Mouse (Mus musculus): Measurements from ENCODE around the gene Klk1b4. TPM values are rescaled to one million over a fixed set of nuclear protein-coding genes. Genes with fewer than 3 reads are reported as not detected.
"Not testable (repeated sequence)": the region's sequence is repeated elsewhere in the genome, so short reads cannot be mapped to it uniquely, and the experiment has no call there.

Gene Klk1b4
- polyA plus RNA-seq, 1 experiment from 2014 or later = not detected

DNA sequence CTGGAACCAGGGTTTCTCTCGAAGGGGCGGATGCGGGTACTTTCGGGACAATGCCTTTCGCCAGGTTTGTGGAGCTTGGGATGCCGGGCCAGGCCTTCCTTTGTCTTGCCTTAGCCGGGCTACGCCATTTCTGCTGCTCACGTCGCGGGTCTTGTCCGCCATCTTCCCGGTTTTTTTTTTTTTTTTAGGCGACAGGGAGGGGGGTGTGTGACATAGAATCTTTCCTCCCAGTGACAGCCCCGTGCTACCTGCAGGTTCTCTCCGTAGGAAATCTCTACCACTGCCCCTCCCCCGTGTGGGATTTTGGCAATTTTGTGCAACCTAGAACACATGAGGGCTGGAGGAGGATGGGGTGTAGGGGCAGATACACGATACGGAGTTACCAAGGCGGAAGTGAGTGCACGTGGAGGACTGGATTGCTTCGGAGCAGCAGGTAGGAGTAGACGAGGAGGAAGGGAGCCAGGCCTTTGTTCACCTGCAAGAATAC lies 39.8 kb downstream of the Klk1b4 start:
- ATAC-seq (ENCODE audit: low FRiP score, low TSS enrichment) (peak; percentile 48), DNase-seq (ENCODE audit: low spot score) (peak; percentile 71)
- Histone ChIP-seq H3K9me3 (ENCODE audit: control insufficient read depth, low read length) (no peaks in the 10 kb centered on the region), H3K36me3 (ENCODE audit: control insufficient read depth, insufficient read depth, low read length) (no peaks in the 10 kb centered on the region; the same call in 1 of the 2 replicates), H3K4me2 (replicated peaks; ENCODE audit: low read depth) (peak overlapping the region; percentile 70), H3K27ac (replicated peaks) (peak overlapping the region; percentile 95), H3K9ac (ENCODE audit: low read length) (peak overlapping the region; percentile 92), H3K4me3 (ENCODE audit: low read depth, low read length) (peak overlapping the region; percentile 75), H3K4me1 (replicated peaks; ENCODE audit: control insufficient read depth, insufficient read depth) (no peaks in the 10 kb centered on the region; the same call in 1 of the 2 replicates), H3K27me3 (ENCODE audit: control insufficient read depth, insufficient read depth, low read length) (no peaks in the 10 kb centered on the region)
- WGBS = under 1% methylated on average over 23 of the region's 23 CpGs
- TF ChIP-seq CTCF (IDR thresholded peaks at IDR 0.05; ENCODE audit: low read depth) = no peak
- peak; percentile 7 for TF ChIP-seq EP300 (optimal IDR thresholded peaks at IDR 0.05)

GRCm38 (mm10) chr7:44247971-44248370 lies 40.7 kb downstream of the Klk1b4 start:
- H3K9ac ChIP-seq (ENCODE audit: low read length) = no peak overlapping the region
- no peaks in the 10 kb centered on the region for H3K27me3 ChIP-seq (ENCODE audit: control insufficient read depth, insufficient read depth, low read length)
- H3K4me3 ChIP-seq (ENCODE audit: low read depth, low read length) = no peak overlapping the region

GRCm38 (mm10) chr7:44249248-44249647 lies 42.0 kb downstream of the Klk1b4 start:
- Histone ChIP-seq H3K4me2 (replicated peaks; ENCODE audit: low read depth) (no peak overlapping the region), H3K9me3 (ENCODE audit: control insufficient read depth, low read length) (no peaks in the 10 kb centered on the region), H3K27me3 (ENCODE audit: control insufficient read depth, insufficient read depth, low read length) (no peaks in the 10 kb centered on the region), H3K27ac (replicated peaks) (no peak overlapping the region), H3K36me3 (ENCODE audit: control insufficient read depth, insufficient read depth, low read length) (no peaks in the 10 kb centered on the region; the same call in 1 of the 2 replicates), H3K9ac (ENCODE audit: low read length) (no peak overlapping the region), H3K4me3 (ENCODE audit: low read depth, low read length) (no peak overlapping the region), H3K4me1 (replicated peaks; ENCODE audit: control insufficient read depth, insufficient read depth) (no peaks in the 10 kb centered on the region; the same call in 1 of the 2 replicates)
- TF ChIP-seq EP300 (optimal IDR thresholded peaks at IDR 0.05) = no peak
- TF ChIP-seq CTCF (IDR thresholded peaks at IDR 0.05; ENCODE audit: low read depth) = no peak
- no peak for ATAC-seq (ENCODE audit: low FRiP score, low TSS enrichment)
- no peak for DNase-seq (ENCODE audit: low spot score)
- 86% methylated on average over 4 of the region's 4 CpGs for WGBS

More at GRCm38 (mm10) chr7:44247971-44248370, 40.7 kb downstream of the Klk1b4 start:
- peak overlapping the region; percentile 70 for H3K4me2 ChIP-seq (replicated peaks; ENCODE audit: low read depth)
- DNase-seq (ENCODE audit: low spot score) (no peak), ATAC-seq (ENCODE audit: low FRiP score, low TSS enrichment) (no peak)
- TF ChIP-seq CTCF (IDR thresholded peaks at IDR 0.05; ENCODE audit: low read depth) = no peak
- TF ChIP-seq EP300 (optimal IDR thresholded peaks at IDR 0.05) = no peak
- H3K9me3 ChIP-seq (ENCODE audit: control insufficient read depth, low read length) = no peaks in the 10 kb centered on the region
- no peak overlapping the region for H3K27ac ChIP-seq (replicated peaks)
- H3K4me1 ChIP-seq (replicated peaks; ENCODE audit: control insufficient read depth, insufficient read depth) = no peaks in the 10 kb centered on the region; the same call in 1 of the 2 replicates
- no peaks in the 10 kb centered on the region; the same call in 1 of the 2 replicates for H3K36me3 ChIP-seq (ENCODE audit: control insufficient read depth, insufficient read depth, low read length)
- 66% methylated on average over 2 of the region's 2 CpGs for WGBS

DNA sequence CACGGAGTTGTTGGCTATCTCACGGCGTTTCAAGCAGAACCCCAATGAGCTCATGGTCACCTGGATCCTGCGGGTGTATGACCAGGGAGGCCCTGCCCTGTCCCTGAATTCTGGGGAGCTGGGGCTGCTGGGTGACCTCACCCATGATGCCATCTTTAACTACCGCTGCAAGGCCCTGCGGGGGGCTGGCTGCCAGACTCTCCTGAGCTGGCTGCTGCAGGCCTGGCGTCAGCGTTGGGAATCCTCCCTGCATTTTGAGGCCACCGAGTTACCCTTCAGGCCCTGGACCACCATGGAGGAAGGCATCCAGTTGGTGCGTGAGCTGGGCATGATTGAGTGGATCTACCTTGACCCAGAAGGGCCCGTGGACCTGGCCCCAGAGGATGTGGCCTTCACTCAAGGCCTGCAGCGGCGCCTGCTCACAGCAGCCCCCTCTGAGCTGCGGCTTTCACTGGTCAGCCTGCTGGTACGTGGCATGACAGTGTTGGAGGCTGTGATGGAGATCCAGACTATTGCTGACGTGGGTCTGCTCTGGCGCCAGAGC lies 43.6 kb downstream of the Klk1b4 start:
- H3K36me3 ChIP-seq (ENCODE audit: control insufficient read depth, insufficient read depth, low read length); ATAC-seq (ENCODE audit: low FRiP score, low TSS enrichment); H3K9me3 ChIP-seq (ENCODE audit: control insufficient read depth, low read length); H3K27ac ChIP-seq (replicated peaks); H3K27me3 ChIP-seq (ENCODE audit: control insufficient read depth, insufficient read depth, low read length); H3K4me2 ChIP-seq (replicated peaks; ENCODE audit: low read depth); H3K4me1 ChIP-seq (replicated peaks; ENCODE audit: control insufficient read depth, insufficient read depth); H3K9ac ChIP-seq (ENCODE audit: low read length); DNase-seq (ENCODE audit: low spot score); H3K4me3 ChIP-seq (ENCODE audit: low read depth, low read length): not testable (repeated sequence)
- 88% methylated on average over 17 of the region's 17 CpGs for WGBS

- WGBS = 60% methylated on average over 15 of the region's 15 CpGs
- ATAC-seq (ENCODE audit: low FRiP score, low TSS enrichment) (no peak), DNase-seq (ENCODE audit: low spot score) (no peak)
- Histone ChIP-seq H3K4me1 (replicated peaks; ENCODE audit: control insufficient read depth, insufficient read depth) (no peaks in the 10 kb centered on the region), H3K36me3 (ENCODE audit: control insufficient read depth, insufficient read depth, low read length) (no peaks in the 10 kb centered on the region; the same call in 1 of the 2 replicates), H3K4me3 (ENCODE audit: low read depth, low read length) (no peak overlapping the region), H3K27ac (replicated peaks) (no peak overlapping the region), H3K9me3 (ENCODE audit: control insufficient read depth, low read length) (no peaks in the 10 kb centered on the region), H3K4me2 (replicated peaks; ENCODE audit: low read depth) (no peak overlapping the region), H3K9ac (ENCODE audit: low read length) (0 out of 2 replicates have a peak overlapping the region, but pooled peaks have one; percentile 23), H3K27me3 (ENCODE audit: control insufficient read depth, insufficient read depth, low read length) (no peaks in the 10 kb centered on the region; the same call in 1 of the 2 replicates)
- peak; percentile 22; the same call in 1 of the 2 replicates for TF ChIP-seq CTCF (IDR thresholded peaks at IDR 0.05; ENCODE audit: low read depth)
- TF ChIP-seq EP300 (optimal IDR thresholded peaks at IDR 0.05) = no peak
These were observed 45.9 kb downstream of the Klk1b4 start for GRCm38 (mm10) chr7:44253023-44253616.

DNA sequence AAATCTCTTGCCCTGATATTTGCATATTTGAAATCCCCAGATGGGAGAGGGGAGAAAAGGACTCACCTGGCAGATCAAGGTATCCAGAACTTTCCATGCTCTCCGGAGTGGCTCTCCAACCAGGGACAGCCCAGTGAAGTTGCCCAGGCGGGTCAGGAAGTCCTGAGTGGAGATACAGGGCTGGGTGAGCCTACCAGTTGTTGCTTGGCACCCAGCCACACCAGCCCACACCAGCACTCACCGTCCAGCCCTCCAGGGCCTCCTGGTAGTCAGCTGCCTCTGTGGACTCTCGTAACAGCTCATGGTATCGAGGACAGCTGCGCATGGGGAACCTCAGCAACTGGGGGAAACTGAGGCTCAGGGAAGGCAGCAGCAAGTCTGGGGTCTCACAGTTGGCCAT lies 47.7 kb downstream of the Klk1b4 start:
- Histone ChIP-seq H3K27me3 (ENCODE audit: control insufficient read depth, insufficient read depth, low read length) (no peaks in the 10 kb centered on the region; the same call in 1 of the 2 replicates), H3K36me3 (ENCODE audit: control insufficient read depth, insufficient read depth, low read length) (no peaks in the 10 kb centered on the region; the same call in 1 of the 2 replicates), H3K4me2 (replicated peaks; ENCODE audit: low read depth) (no peak overlapping the region), H3K9me3 (ENCODE audit: control insufficient read depth, low read length) (no peaks in the 10 kb centered on the region), H3K4me1 (replicated peaks; ENCODE audit: control insufficient read depth, insufficient read depth) (no peaks in the 10 kb centered on the region), H3K9ac (ENCODE audit: low read length) (no peak overlapping the region), H3K4me3 (ENCODE audit: low read depth, low read length) (no peak overlapping the region), H3K27ac (replicated peaks) (no peak overlapping the region)
- no peak for TF ChIP-seq CTCF (IDR thresholded peaks at IDR 0.05; ENCODE audit: low read depth)
- no peak for TF ChIP-seq EP300 (optimal IDR thresholded peaks at IDR 0.05)
- ATAC-seq (ENCODE audit: low FRiP score, low TSS enrichment) (no peak), DNase-seq (ENCODE audit: low spot score) (no peak)
- 56% methylated on average over 6 of the region's 6 CpGs for WGBS

Data from stomach, postnatal 0 days (tissue).